Mouse (Mus musculus): ENCODE data around the gene Macrod2.

DNA sequence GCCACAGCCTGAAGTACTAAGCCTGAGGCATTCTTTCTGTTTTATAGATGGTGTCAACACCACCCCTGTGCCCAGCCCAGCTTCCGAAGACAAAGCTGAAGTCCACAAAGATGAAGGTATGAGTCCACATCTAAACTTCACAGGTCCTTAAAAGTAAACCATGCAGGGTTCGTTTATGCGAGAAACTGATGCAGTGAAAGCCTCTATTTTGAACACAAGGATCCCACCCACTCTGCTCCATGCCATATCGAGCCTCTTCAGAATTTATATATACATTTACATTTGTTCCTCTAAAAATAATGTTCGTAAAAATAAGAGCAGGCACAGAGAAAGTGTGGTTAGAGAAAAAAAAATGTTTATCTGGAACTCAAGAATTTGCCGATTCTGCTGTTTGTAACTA is 1865.9 kb downstream of the Macrod2 start:
- TF ChIP-seq CTCF (IDR thresholded peaks at IDR 0.05; ENCODE audit: insufficient read depth, low read depth, low read length) (no peak), POLR2A (IDR thresholded peaks at IDR 0.05; ENCODE audit: insufficient read depth, low read depth, low read length) (no peak)
